Mouse (Mus musculus): ENCODE measurements at regions not wholly inside any gene's neighbourhood (a gene's known extent, or its start where the extent isn't known, plus 50 kb on each side); places are given as distances from the start of the nearest gene placed in this dataset.
A peak's percentile ranks its signal among the peaks of the same experiment; 100 is the strongest.
"Not testable (repeated sequence)": the region's sequence is repeated elsewhere in the genome, so short reads cannot be mapped to it uniquely, and the experiment has no call there.

GRCm38 (mm10) chr3:31508471-31508870, 198.3 kb upstream of the Slc7a14 start:
- no peak for DNase-seq

- no peak for DNase-seq
Observed at GRCm38 (mm10) chr3:31499201-31499968, 189.2 kb upstream of the Slc7a14 start.

GRCm38 (mm10) chr3:31495287-31495686, 185.1 kb upstream of the Slc7a14 start:
- DNase-seq = peak; percentile 6

GRCm38 (mm10) chr3:31494706-31495105, 184.5 kb upstream of the Slc7a14 start:
- no peak for DNase-seq

- DNase-seq = not testable (repeated sequence)
Observed at GRCm38 (mm10) chr3:31491736-31492135, 181.6 kb upstream of the Slc7a14 start.

- DNase-seq = no peak
Observed at GRCm38 (mm10) chr3:31487596-31487995, 177.4 kb upstream of the Slc7a14 start.

GRCm38 (mm10) chr3:31481964-31482363, 171.8 kb upstream of the Slc7a14 start:
- no peak for DNase-seq

- no peak for DNase-seq
Observed at GRCm38 (mm10) chr3:31467882-31468281, 157.7 kb upstream of the Slc7a14 start.

- DNase-seq = no peak
Observed at GRCm38 (mm10) chr3:31464260-31464659, 154.1 kb upstream of the Slc7a14 start.

- peak; percentile 20 for DNase-seq
Observed at GRCm38 (mm10) chr3:31459456-31459855, 149.3 kb upstream of the Slc7a14 start.

GRCm38 (mm10) chr3:31457938-31458337, 147.8 kb upstream of the Slc7a14 start:
- DNase-seq = no peak

GRCm38 (mm10) chr3:31455031-31455430, 144.9 kb upstream of the Slc7a14 start:
- DNase-seq = no peak

GRCm38 (mm10) chr3:31444861-31445260, 134.7 kb upstream of the Slc7a14 start:
- DNase-seq = no peak

GRCm38 (mm10) chr3:31444311-31444710, 134.1 kb upstream of the Slc7a14 start:
- no peak for DNase-seq

- DNase-seq = no peak
Observed at GRCm38 (mm10) chr3:31443894-31444293, 133.7 kb upstream of the Slc7a14 start.

GRCm38 (mm10) chr3:31440282-31440681, 130.1 kb upstream of the Slc7a14 start:
- no peak for DNase-seq

- peak; percentile 71 for DNase-seq
Observed at GRCm38 (mm10) chr3:31437970-31438369, 127.8 kb upstream of the Slc7a14 start.

- peak; percentile 24 for DNase-seq
Observed at GRCm38 (mm10) chr3:31435204-31435963, 125.2 kb upstream of the Slc7a14 start.

GRCm38 (mm10) chr3:31433201-31433600, 123.0 kb upstream of the Slc7a14 start:
- no peak for DNase-seq

GRCm38 (mm10) chr3:31423517-31423916, 113.3 kb upstream of the Slc7a14 start:
- no peak for DNase-seq

- DNase-seq = no peak
Observed at GRCm38 (mm10) chr3:31408802-31409201, 98.6 kb upstream of the Slc7a14 start.

GRCm38 (mm10) chr3:31405880-31406279, 95.7 kb upstream of the Slc7a14 start:
- no peak for DNase-seq

- DNase-seq = no peak
Observed at GRCm38 (mm10) chr3:31399136-31399535, 89.0 kb upstream of the Slc7a14 start.

Data from adrenal gland, adult 2 months (tissue).